Mouse (Mus musculus): ENCODE measurements at regions not wholly inside any gene's neighbourhood (a gene's known extent, or its start where the extent isn't known, plus 50 kb on each side); places are given as distances from the start of the nearest gene placed in this dataset.

- TF ChIP-seq CTCF (IDR thresholded peaks at IDR 0.05; ENCODE audit: borderline replicate concordance, insufficient read depth, low read length) (no peak), POLR2A (IDR thresholded peaks at IDR 0.05; ENCODE audit: low read depth, low read length) (no peak)
Measured at GRCm38 (mm10) chr15:26970770-26971169, 75.4 kb upstream of the Fbxl7 start.

Measured in embryonic fibroblast, embryonic 13.5 days (primary cell).